Mouse (Mus musculus): ENCODE measurements at regions not wholly inside any gene's neighbourhood (a gene's known extent, or its start where the extent isn't known, plus 50 kb on each side); places are given as distances from the start of the nearest gene placed in this dataset.

DNA sequence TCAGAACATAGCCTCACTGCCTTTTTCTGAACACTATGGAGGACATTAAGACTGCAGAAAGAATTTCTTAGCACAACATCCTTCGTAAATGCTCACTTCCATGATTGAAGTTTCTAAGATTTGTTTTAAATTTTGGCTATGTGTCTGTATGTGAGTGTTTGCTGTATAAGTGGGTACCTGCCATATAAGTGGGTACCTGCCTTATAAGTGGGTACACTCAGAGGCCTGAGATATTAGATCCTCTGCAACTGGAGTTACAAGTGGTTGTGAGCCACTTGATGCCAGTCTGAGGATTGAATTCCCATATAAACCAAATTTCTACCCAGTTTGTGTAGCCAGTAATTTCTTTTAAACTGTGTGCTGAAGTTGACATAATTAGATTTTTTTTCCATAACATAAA, 67.8 kb downstream of the Foxa2 start:
- TF ChIP-seq ZC3H11A (IDR thresholded peaks at IDR 0.05; ENCODE audit: borderline replicate concordance, low read depth, low read length) (no peak), MAFK (IDR thresholded peaks at IDR 0.05; ENCODE audit: insufficient read depth, low read depth, low read length) (no peak), ZNF384 (IDR thresholded peaks at IDR 0.05; ENCODE audit: low read depth, low read length) (no peak)
